Mouse (Mus musculus) CH12.LX (cell line): ENCODE results near the gene Gm3138. TPM values are rescaled to one million over a fixed set of nuclear protein-coding genes. Genes with fewer than 3 reads are reported as not detected.
"Not testable (repeated sequence)": the region's sequence is repeated elsewhere in the genome, so short reads cannot be mapped to it uniquely, and the experiment has no call there.

Source experiments
- DNase-seq: peaks from one replicate; pipeline ENCODE4 v3.0.0-alpha.2; 2013; ENCODE audit errors: extremely low read depth
- H3K27ac ChIP-seq: 2 replicates; pipeline ENCODE4 v1.5.1; 2012; ENCODE audit warnings: low read depth, mild to moderate bottlenecking, control low read depth, moderate library complexity; ENCODE audit not compliant: insufficient read depth
- H3K27me3 ChIP-seq: replicated peaks from 2 replicates; pipeline ENCODE3; 2012; ENCODE audit warnings: inconsistent platforms
- H3K36me3 ChIP-seq, 2 experiments: replicated peaks in 1 of 2; 2 replicates each; pipeline versions ENCODE3 to v1.6.1; 2012; ENCODE audit warnings: inconsistent platforms in 1 of 2, low read length in 1 of 2, mild to moderate bottlenecking in 1 of 2, mixed read lengths in 1 of 2, moderate library complexity in 1 of 2; ENCODE audit not compliant: control insufficient read depth in 1 of 2, insufficient read depth in 1 of 2
- H3K4me1 ChIP-seq, 2 experiments: 2 replicates each; pipeline ENCODE4 v1.6.1; 2012; ENCODE audit warnings: inconsistent platforms in 1 of 2, moderate library complexity in 1 of 2; ENCODE audit not compliant: insufficient read depth in 2 of 2, control insufficient read depth in 1 of 2
- H3K4me2 ChIP-seq: 2 replicates; pipeline ENCODE4 v1.6.1; 2012; ENCODE audit warnings: low read depth, mild to moderate bottlenecking, control low read depth; ENCODE audit not compliant: poor library complexity, insufficient read depth, severe bottlenecking
- H3K4me3 ChIP-seq, 3 experiments: fragments of 150-350 bp in 1 of 3; sonication (generic) in 1 of 3; replicated peaks in 1 of 3; 2 replicates each; pipeline versions ENCODE3 to v1.5.1; 2011 to 2012; ENCODE audit warnings: low read depth in 2 of 3, low read length in 2 of 3, mild to moderate bottlenecking in 2 of 3, moderate library complexity in 2 of 3, control low read depth in 1 of 3, improper control_type of control experiment in 1 of 3, inconsistent platforms in 1 of 3, mixed read lengths in 1 of 3; ENCODE audit not compliant: poor library complexity in 1 of 3
- H3K79me2 ChIP-seq: replicated peaks from 2 replicates; pipeline ENCODE4 v1.6.1; 2012; ENCODE audit warnings: mild to moderate bottlenecking, moderate library complexity; ENCODE audit not compliant: control insufficient read depth, poor library complexity, insufficient read depth, severe bottlenecking; ENCODE audit errors: extremely low read depth
- H3K9ac ChIP-seq: 2 replicates; pipeline ENCODE4 v1.6.1; 2012; ENCODE audit warnings: low read depth, mild to moderate bottlenecking, control low read depth, moderate library complexity; ENCODE audit not compliant: insufficient read depth
- H3K9me3 ChIP-seq: replicated peaks from 2 replicates; pipeline ENCODE3; 2012; ENCODE audit warnings: low read length, inconsistent platforms, mixed read lengths
- dilution Hi-C: fragments of 300-500 bp; cut with MboI; formaldehyde crosslinking; loops from 2 replicates; pipeline ENCODE4 v1.14.3; 2020; ENCODE audit warnings: low sequenced_read_pairs; ENCODE audit not compliant: extremely low pct_unique_long_range_greater_than_20kb, extremely low pct_ligation_motif_present
- in situ Hi-C: fragments of 300-500 bp; cut with MboI; formaldehyde crosslinking; loops from 3 replicates; pipeline ENCODE4 v1.14.3; 2019; ENCODE audit warnings: low sequenced_read_pairs, low pct_ligation_motif_present, low pct_unique_long_range_greater_than_20kb, mixed read lengths
- polyA plus RNA-seq: library from polyadenylated mRNA; unstranded; fragments of >175 nt; gene quantifications from 2 replicates; pipeline ENCODE4 v1.2.1, GENCODE M21; 2012; ENCODE audit warnings: low read depth; ENCODE audit not compliant: insufficient read length
- total RNA-seq, 2 experiments: library from RNA; depleted of rRNA; stranded (reverse); fragments of 300-350 nt in 1 of 2; fragments of >200 nt in 1 of 2; gene quantifications; 2 replicates each; pipeline ENCODE4 v1.2.3; 2012 to 2014

The Gm3138 gene
- not detected in 2 replicates for total RNA-seq (2012; rRNA removed)
- total RNA-seq (2014; rRNA removed): not detected in 2 replicates
- not detected in 2 replicates for polyA plus RNA-seq

DNA sequence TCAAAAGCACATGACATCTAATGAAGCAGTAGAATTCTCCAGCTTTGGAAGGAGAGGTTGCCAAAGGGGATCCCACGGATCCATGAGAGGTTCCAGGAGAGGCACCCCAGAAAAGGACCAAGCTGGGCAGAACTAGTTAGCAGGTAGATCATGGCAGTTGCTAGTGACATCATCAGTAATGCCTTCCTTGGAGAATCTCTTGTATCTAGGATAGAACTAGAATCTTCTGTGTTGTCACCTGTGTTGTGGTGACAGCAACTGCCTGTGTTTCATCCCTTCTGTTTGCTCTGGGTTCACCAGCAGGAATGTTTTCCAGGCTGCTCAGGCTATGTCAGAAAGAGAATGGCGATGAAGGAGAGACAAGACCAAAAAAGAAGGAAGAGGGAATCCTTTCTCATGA is at the start of gene Gm3138:
Gene Gm3138, plus strand, starts transcription at position 301 of the 400 bp plus-strand sequence.
- in situ Hi-C loops, H3K27me3 ChIP-seq, H3K27ac ChIP-seq, H3K36me3 ChIP-seq, dilution Hi-C loops, H3K9ac ChIP-seq, H3K4me2 ChIP-seq, H3K4me1 ChIP-seq, H3K79me2 ChIP-seq, DNase-seq, H3K9me3 ChIP-seq, H3K4me3 ChIP-seq: not testable (repeated sequence)

- in situ Hi-C loops, H3K27me3 ChIP-seq, H3K4me2 ChIP-seq, H3K79me2 ChIP-seq, dilution Hi-C loops, H3K9me3 ChIP-seq, H3K9ac ChIP-seq, H3K27ac ChIP-seq, DNase-seq, H3K4me3 ChIP-seq, H3K36me3 ChIP-seq, H3K4me1 ChIP-seq: not testable (repeated sequence)
These were observed 20.0 kb downstream of the Gm3138 start for GRCm38 (mm10) chr14:4269238-4269950.

DNA sequence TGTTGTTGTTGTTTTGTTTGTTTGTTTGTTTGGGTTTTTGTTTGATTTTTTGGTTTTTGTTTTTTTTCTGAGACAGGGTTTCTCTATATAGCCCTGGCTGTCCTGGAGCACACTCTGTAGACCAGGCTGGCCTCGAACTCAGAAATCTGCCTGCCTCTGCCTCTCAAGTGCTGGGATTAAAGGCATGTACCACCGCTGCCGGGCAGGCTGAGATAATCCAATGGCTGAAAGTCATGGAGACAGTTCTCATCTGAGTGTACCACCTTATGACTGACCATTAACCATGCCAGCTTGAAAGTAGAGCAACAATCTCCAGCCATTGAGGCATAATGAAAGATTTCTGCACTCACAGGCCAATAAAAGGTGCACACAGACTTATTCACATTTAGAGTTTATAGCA is 30.4 kb downstream of the Gm3138 start:
- H3K79me2 ChIP-seq, H3K27ac ChIP-seq, H3K36me3 ChIP-seq, H3K9me3 ChIP-seq, H3K9ac ChIP-seq, DNase-seq, H3K4me2 ChIP-seq, in situ Hi-C loops, H3K27me3 ChIP-seq, H3K4me1 ChIP-seq, dilution Hi-C loops, H3K4me3 ChIP-seq: not testable (repeated sequence)

Other genes with a start within 250 kb of the Gm3138 start
- gene Gm5796, start 225.7 kb upstream of the Gm3138 start, total RNA-seq (2012; rRNA removed): not detected in 2 replicates
- gene Gm5796, start 225.7 kb upstream of the Gm3138 start, total RNA-seq (2014; rRNA removed): not detected in 2 replicates
- gene Gm5796, start 225.7 kb upstream of the Gm3138 start, polyA plus RNA-seq: not detected in 2 replicates
- gene Gm3115, start 165.5 kb upstream of the Gm3138 start, total RNA-seq (2012; rRNA removed): not detected in 2 replicates
- not detected in 2 replicates for gene Gm3115, start 165.5 kb upstream of the Gm3138 start, total RNA-seq (2014; rRNA removed)
- gene Gm3115, start 165.5 kb upstream of the Gm3138 start, polyA plus RNA-seq: not detected in 2 replicates
- not detected in 2 replicates for gene Gm8108, start 139.1 kb upstream of the Gm3138 start, total RNA-seq (2012; rRNA removed)
- 0.15 TPM in 1 of 2 replicates, not detected in the other for gene Gm8108, start 139.1 kb upstream of the Gm3138 start, total RNA-seq (2014; rRNA removed)
- not detected in 2 replicates for gene Gm8108, start 139.1 kb upstream of the Gm3138 start, polyA plus RNA-seq
- not detected in 2 replicates for gene Gm3127, start 84.6 kb upstream of the Gm3138 start, total RNA-seq (2012; rRNA removed)
- gene Gm3127, start 84.6 kb upstream of the Gm3138 start, total RNA-seq (2014; rRNA removed): not detected in 2 replicates
- not detected in 2 replicates for gene Gm3127, start 84.6 kb upstream of the Gm3138 start, polyA plus RNA-seq
- gene Gm2974, start 67.1 kb upstream of the Gm3138 start, total RNA-seq (2012; rRNA removed): not detected in 2 replicates
- not detected in 2 replicates for gene Gm2974, start 67.1 kb upstream of the Gm3138 start, total RNA-seq (2014; rRNA removed)
- not detected in 2 replicates for gene Gm2974, start 67.1 kb upstream of the Gm3138 start, polyA plus RNA-seq
- gene Gm3149, start 67.7 kb downstream of the Gm3138 start, total RNA-seq (2012; rRNA removed): not detected in 2 replicates
- gene Gm3149, start 67.7 kb downstream of the Gm3138 start, total RNA-seq (2014; rRNA removed): not detected in 2 replicates
- gene Gm3149, start 67.7 kb downstream of the Gm3138 start, polyA plus RNA-seq: not detected in 2 replicates
- not detected in 2 replicates for gene 2610042L04Rik, start 85.1 kb downstream of the Gm3138 start, total RNA-seq (2012; rRNA removed)
- gene 2610042L04Rik, start 85.1 kb downstream of the Gm3138 start, total RNA-seq (2014; rRNA removed): not detected in 2 replicates
- gene 2610042L04Rik, start 85.1 kb downstream of the Gm3138 start, polyA plus RNA-seq: not detected in 2 replicates
- not detected in 2 replicates for gene Gm3159, start 147.9 kb downstream of the Gm3138 start, total RNA-seq (2012; rRNA removed)
- gene Gm3159, start 147.9 kb downstream of the Gm3138 start, total RNA-seq (2014; rRNA removed): not detected in 2 replicates
- not detected in 2 replicates for gene Gm3159, start 147.9 kb downstream of the Gm3138 start, polyA plus RNA-seq
- gene Gm3164, start 165.8 kb downstream of the Gm3138 start, total RNA-seq (2012; rRNA removed): not detected in 2 replicates
- not detected in 2 replicates for gene Gm3164, start 165.8 kb downstream of the Gm3138 start, total RNA-seq (2014; rRNA removed)
- not detected in 2 replicates for gene Gm3164, start 165.8 kb downstream of the Gm3138 start, polyA plus RNA-seq
- not detected in 2 replicates for gene Gm3173, start 181.4 kb downstream of the Gm3138 start, total RNA-seq (2012; rRNA removed)
- gene Gm3173, start 181.4 kb downstream of the Gm3138 start, total RNA-seq (2014; rRNA removed): not detected in 2 replicates
- not detected in 2 replicates for gene Gm3173, start 181.4 kb downstream of the Gm3138 start, polyA plus RNA-seq
- not detected in 2 replicates for gene Gm3182, start 232.1 kb downstream of the Gm3138 start, total RNA-seq (2012; rRNA removed)
- not detected in 2 replicates for gene Gm3182, start 232.1 kb downstream of the Gm3138 start, total RNA-seq (2014; rRNA removed)
- gene Gm3182, start 232.1 kb downstream of the Gm3138 start, polyA plus RNA-seq: not detected in 2 replicates